Mouse (Mus musculus) megakaryocyte, embryonic 14.5 days (primary cell): ENCODE results near the gene Atr. TPM values are rescaled to one million over a fixed set of nuclear protein-coding genes. Genes with fewer than 3 reads are reported as not detected.

Experiments used
- H3K27me3 ChIP-seq: replicated peaks from 2 replicates; pipeline ENCODE3; 2012; ENCODE audit warnings: inconsistent platforms
- H3K36me3 ChIP-seq: replicated peaks from 2 replicates; pipeline ENCODE3; 2012; ENCODE audit warnings: low read length, inconsistent platforms, mixed read lengths
- H3K4me1 ChIP-seq: 2 replicates; pipeline ENCODE4 v1.6.1; 2012; ENCODE audit warnings: inconsistent platforms
- H3K4me3 ChIP-seq: replicated peaks from 2 replicates; pipeline ENCODE3; 2012; ENCODE audit warnings: moderate library complexity, mild to moderate bottlenecking, inconsistent platforms
- H3K9me3 ChIP-seq: 2 replicates; pipeline ENCODE4 v1.6.1; 2012; ENCODE audit warnings: inconsistent platforms
- FLI1 ChIP-seq: IDR thresholded peaks from 2 replicates; pipeline ENCODE4 v1.6.1; 2012; ENCODE audit warnings: low read length, inconsistent platforms, mixed read lengths
- GATA1 ChIP-seq: IDR thresholded peaks from 3 replicates; pipeline ENCODE4 v1.6.1; 2012; ENCODE audit warnings: mixed read lengths, low read length, inconsistent platforms, borderline replicate concordance
- polyA plus RNA-seq: library from polyadenylated mRNA; stranded (reverse); fragments of >175 nt; gene quantifications from 2 replicates; pipeline ENCODE4 v1.2.3, GENCODE M21; 2012; ENCODE audit warnings: low replicate concordance; ENCODE audit not compliant: insufficient read depth

Atr gene
- polyA plus RNA-seq, 1 experiment = 0.63 TPM

DNA sequence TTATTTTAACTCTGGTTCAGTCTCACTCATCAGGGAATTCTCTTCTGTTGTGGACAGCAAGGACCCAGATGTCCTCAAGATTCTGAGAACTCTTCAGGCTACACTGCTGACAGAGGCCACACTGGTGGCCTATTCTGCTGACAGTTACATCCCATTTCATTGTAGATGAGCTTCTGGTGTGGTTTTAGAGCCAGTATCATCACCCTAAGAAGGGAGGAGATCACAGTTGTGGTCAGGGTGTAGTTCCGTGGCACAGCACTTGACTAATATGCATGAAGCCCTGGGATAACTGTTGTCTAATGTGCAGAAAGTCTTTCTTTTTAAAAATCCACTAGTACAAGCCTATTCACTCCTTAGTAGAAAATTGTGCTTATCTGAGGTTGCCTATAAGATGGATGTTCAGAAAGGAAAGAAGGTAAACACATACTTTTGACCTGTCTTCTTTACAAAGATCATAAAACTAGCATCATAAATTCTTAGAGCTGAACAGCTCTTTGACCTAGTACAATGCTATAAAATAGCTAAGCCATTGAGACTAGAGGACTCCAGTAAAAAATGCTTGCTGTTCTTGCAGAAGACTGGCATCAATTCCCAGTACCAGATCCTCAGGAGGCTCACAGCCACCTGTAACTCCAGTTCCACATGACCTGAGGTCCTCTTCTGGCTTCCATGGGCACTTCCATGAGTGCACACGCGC lies 102.5 kb downstream of the Atr start:
- Histone ChIP-seq H3K4me3 (peak overlapping the region; percentile 59), H3K4me1 (peaks cover 72% of the 10 kb centered on the region), H3K9me3 (no peaks in the 10 kb centered on the region), H3K36me3 (peaks cover 46% of the 10 kb centered on the region), H3K27me3 (no peaks in the 10 kb centered on the region)
- TF ChIP-seq FLI1 (no peak), GATA1 (no peak)

DNA sequence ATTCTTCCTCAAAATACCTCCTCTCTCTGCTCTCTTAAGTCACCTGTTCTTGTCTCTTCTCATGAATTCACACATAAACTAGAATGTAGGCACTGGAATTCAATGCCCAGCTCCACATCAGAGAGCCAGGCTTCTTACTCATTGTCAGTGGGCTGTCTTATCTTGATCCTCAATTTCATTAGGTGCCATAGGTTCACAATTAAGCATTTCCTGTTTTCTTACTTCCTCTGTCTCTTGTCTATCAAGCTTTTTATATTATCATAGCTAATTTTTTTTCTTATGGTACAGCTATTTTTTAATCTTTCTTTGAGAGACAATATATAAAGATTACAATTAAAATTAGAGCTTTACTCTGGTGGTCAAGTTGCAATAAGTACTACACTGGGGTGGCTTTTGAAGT lies 103.7 kb downstream of the Atr start:
- H3K4me1 ChIP-seq = peaks cover 76% of the 10 kb centered on the region
- H3K4me3 ChIP-seq = no peak overlapping the region
- TF ChIP-seq GATA1 = no peak
- TF ChIP-seq FLI1 = no peak
- peaks cover 57% of the 10 kb centered on the region for H3K36me3 ChIP-seq
- H3K9me3 ChIP-seq = no peaks in the 10 kb centered on the region
- no peaks in the 10 kb centered on the region for H3K27me3 ChIP-seq

DNA sequence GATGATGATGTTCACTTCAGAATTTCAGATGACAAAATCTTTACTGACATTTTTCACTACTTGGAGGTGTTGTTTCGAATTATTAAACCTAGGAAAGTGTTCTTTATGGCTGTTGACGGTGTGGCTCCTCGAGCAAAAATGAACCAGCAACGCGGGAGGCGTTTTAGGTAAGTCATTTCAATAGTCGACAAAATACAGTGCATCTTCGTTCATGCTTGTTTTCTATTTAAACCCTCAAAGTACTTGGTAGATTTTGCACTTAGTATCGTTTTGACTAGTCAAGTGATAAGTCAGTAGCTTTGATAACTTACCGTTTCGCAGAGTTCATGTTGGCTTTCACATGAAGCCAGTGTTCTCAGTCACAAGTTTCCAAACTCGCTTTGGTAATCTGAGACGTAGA lies 106.6 kb downstream of the Atr start:
- Histone ChIP-seq H3K36me3 (peaks cover 61% of the 10 kb centered on the region), H3K27me3 (no peaks in the 10 kb centered on the region), H3K9me3 (no peaks in the 10 kb centered on the region), H3K4me3 (no peak overlapping the region), H3K4me1 (peaks cover 47% of the 10 kb centered on the region)
- no peak for TF ChIP-seq FLI1
- TF ChIP-seq GATA1 = no peak

DNA sequence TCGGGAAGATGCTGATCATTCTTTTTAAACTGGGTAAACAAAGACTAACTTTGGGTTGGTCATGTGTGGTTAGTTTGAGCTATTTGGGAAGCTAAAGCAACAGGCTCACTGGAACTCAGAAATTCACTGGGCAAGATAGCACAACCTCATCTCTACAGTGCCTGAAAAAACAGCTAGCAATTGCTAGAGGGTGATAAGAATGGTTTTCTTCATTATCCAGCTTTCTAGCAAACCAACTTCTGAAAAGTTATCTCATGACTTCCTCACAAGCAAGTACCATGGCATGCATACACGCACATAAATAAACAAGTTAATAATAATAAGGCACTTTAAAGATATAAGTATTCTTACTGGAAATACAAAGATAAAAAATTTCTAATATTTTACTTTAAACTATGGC lies 120.9 kb downstream of the Atr start:
- Histone ChIP-seq H3K36me3 (peaks cover 91% of the 10 kb centered on the region), H3K27me3 (no peaks in the 10 kb centered on the region), H3K4me1 (peaks cover 12% of the 10 kb centered on the region), H3K9me3 (no peaks in the 10 kb centered on the region), H3K4me3 (no peak overlapping the region)
- no peak for TF ChIP-seq FLI1
- TF ChIP-seq GATA1 = no peak

DNA sequence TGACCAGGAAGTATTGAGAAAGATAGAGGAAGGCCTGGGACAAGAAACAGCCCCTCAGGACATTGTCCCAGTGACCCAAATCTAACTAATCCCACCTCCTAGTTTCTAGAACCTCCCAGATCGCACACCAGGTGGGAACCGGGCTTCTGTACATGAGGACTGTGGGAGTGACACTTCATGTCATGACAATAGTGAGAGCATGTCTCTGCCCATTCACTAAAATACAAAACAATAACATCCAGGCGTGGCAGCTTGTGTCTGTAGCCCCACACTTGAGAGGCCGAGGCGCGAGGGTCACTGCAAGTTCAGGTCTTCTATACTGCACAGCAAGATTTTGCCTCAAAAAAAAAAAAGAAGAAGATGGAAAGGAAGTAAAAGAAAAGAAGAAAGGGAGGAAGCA lies 122.5 kb downstream of the Atr start:
- H3K4me1 ChIP-seq = peaks cover 12% of the 10 kb centered on the region
- peaks cover 87% of the 10 kb centered on the region for H3K36me3 ChIP-seq
- no peak for TF ChIP-seq GATA1
- no peaks in the 10 kb centered on the region for H3K9me3 ChIP-seq
- H3K27me3 ChIP-seq = no peaks in the 10 kb centered on the region
- no peak overlapping the region for H3K4me3 ChIP-seq

DNA sequence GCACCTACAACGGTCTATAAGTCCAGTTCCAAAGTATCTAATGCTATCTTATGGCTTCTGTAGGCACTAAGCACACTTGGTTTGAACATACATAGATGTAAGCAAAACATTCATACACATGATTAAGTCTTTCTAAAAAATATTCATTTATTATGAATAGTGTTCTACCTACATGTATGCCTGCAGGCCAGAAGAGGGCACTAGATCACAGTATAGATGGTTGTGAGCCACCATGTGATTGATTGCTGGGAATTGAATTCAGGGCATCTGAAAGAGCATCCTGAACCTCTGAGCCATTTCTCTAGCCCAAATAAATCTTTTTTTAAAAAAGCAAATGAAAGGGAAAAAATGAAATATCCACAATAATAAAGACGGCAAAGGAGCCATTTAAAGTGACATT lies 134.9 kb downstream of the Atr start:
- TF ChIP-seq GATA1 = no peak
- no peak for TF ChIP-seq FLI1
- Histone ChIP-seq H3K4me3 (no peak overlapping the region), H3K9me3 (no peaks in the 10 kb centered on the region), H3K4me1 (no peaks in the 10 kb centered on the region), H3K36me3 (peaks cover 90% of the 10 kb centered on the region), H3K27me3 (no peaks in the 10 kb centered on the region)

Other genes with a start within 250 kb of the Atr start
- not detected in 2 replicates for gene Pcolce2, start 220.0 kb upstream of the Atr start, polyA plus RNA-seq
- 1.4 and 14.1 TPM in 2 replicates for gene Trpc1, start 107.2 kb upstream of the Atr start, polyA plus RNA-seq
- 4.0 and 14.4 TPM in 2 replicates for gene Pls1, start 12.3 kb upstream of the Atr start, polyA plus RNA-seq
- gene Xrn1, start 97.2 kb downstream of the Atr start, polyA plus RNA-seq = 0.35 and 1.4 TPM in 2 replicates